Mouse (Mus musculus) stomach, embryonic 16.5 days (tissue): ENCODE measurements around the gene Rpl13a. TPM values are rescaled to one million over a fixed set of nuclear protein-coding genes. Genes with fewer than 3 reads are reported as not detected.
A peak's percentile ranks its signal among the peaks of the same experiment; 100 is the strongest.
"Not testable (repeated sequence)": the region's sequence is repeated elsewhere in the genome, so short reads cannot be mapped to it uniquely, and the experiment has no call there.

ENCODE experiments used
- ATAC-seq: fragments of 200-750 bp; cut with Nextera tagmentation; 2 replicates; pipeline ENCODE4 v1.8.0; 2017; ENCODE audit warnings: moderate number of reproducible peaks, moderate TSS enrichment; ENCODE audit not compliant: insufficient read depth, low FRiP score
- H3K27ac ChIP-seq: fragments of 300-500 bp; sonication (generic); 2 replicates; pipeline ENCODE4 v1.5.1; 2014; ENCODE audit warnings: low read length
- H3K27me3 ChIP-seq: fragments of 300-500 bp; sonication (generic); 2 replicates; pipeline ENCODE4 v1.6.1; 2014; ENCODE audit warnings: low read length, control low read depth, mixed read lengths; ENCODE audit not compliant: control insufficient read depth, insufficient read depth
- H3K36me3 ChIP-seq: fragments of 300-500 bp; sonication (generic); 2 replicates; pipeline ENCODE4 v1.6.1; 2014; ENCODE audit warnings: low read length; ENCODE audit not compliant: control insufficient read depth, insufficient read depth
- H3K4me1 ChIP-seq: fragments of 300-500 bp; sonication (generic); 2 replicates; pipeline ENCODE4 v1.6.1; 2014; ENCODE audit warnings: low read length, control low read depth, mixed read lengths; ENCODE audit not compliant: control insufficient read depth, insufficient read depth
- H3K4me2 ChIP-seq: fragments of 300-500 bp; sonication (generic); 2 replicates; pipeline ENCODE4 v1.6.1; 2014; ENCODE audit warnings: low read depth, low read length, mixed read lengths
- H3K4me3 ChIP-seq: fragments of 300-500 bp; sonication (generic); replicated peaks from 2 replicates; pipeline ENCODE4 v1.5.1; 2014; ENCODE audit warnings: mild to moderate bottlenecking, low read length
- H3K9ac ChIP-seq: fragments of 300-500 bp; sonication (generic); 2 replicates; pipeline ENCODE4 v1.6.1; 2014; ENCODE audit warnings: low read length
- H3K9me3 ChIP-seq: fragments of 300-500 bp; sonication (generic); replicated peaks from 2 replicates; pipeline ENCODE4 v1.6.1; 2016; ENCODE audit warnings: low read length, control low read depth; ENCODE audit not compliant: control insufficient read depth
- WGBS: fragments of 180-500 bp; shearing (Covaris S2); extraction: QIAGEN DNeasy Blood & Tissue Kit; methylation state at CpG from one replicate; pipeline ENCODE4 v1.1.7; 2014; 5-methylcytosine and 5-hydroxymethylcytosine counted together
- polyA plus RNA-seq: library from polyadenylated mRNA; unstranded; fragments of >200 nt; fragmentation: Nextera tagmentation; extraction: Ambion mirVana; gene quantifications from 2 replicates; pipeline ENCODE4 v1.2.1, GENCODE M21; 2015

Gene Rpl13a
- polyA plus RNA-seq, 1 experiment from 2014 or later = 1,332 TPM

GRCm38 (mm10) chr7:45133446-45134159 is 5.0 kb upstream of the Rpl13a start:
- 77% methylated on average over 8 of the region's 8 CpGs for WGBS
- H3K27ac ChIP-seq = no peak overlapping the region
- H3K9me3 ChIP-seq = peaks cover 4% of the 10 kb centered on the region; the same call in 1 of the 2 replicates
- no peak overlapping the region for H3K9ac ChIP-seq
- H3K4me1 ChIP-seq = peaks cover 14% of the 10 kb centered on the region
- ATAC-seq = no peak
- no peak overlapping the region for H3K4me3 ChIP-seq
- no peaks in the 10 kb centered on the region for H3K36me3 ChIP-seq
- no peaks in the 10 kb centered on the region for H3K27me3 ChIP-seq
- H3K4me2 ChIP-seq = no peak overlapping the region

DNA sequence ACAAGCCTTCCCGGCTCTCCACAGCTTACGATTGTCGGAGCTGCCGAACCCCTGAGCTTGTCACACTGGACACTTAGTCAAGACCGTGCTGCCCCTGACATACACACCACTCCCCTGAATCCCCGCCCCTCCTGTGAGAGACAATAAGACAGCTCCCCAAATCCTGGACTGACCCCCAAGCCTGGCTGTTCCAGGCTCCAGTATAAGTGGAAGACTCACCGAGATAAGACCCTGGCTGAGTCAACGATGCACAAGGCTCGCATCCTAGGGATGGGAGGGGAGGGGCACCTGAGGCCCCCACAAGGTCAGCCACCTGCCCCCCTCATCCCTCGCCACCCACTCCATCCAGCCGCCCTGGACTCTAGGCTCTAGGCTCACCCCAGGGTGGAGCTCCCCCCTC is 3.3 kb upstream of the Rpl13a start:
- 68% methylated on average over 11 of the region's 11 CpGs for WGBS
- Histone ChIP-seq H3K9ac (no peak overlapping the region), H3K4me1 (peaks cover 16% of the 10 kb centered on the region), H3K4me2 (no peak overlapping the region), H3K27ac (no peak overlapping the region), H3K27me3 (no peaks in the 10 kb centered on the region), H3K9me3 (peaks cover 4% of the 10 kb centered on the region; the same call in 1 of the 2 replicates), H3K36me3 (peaks cover 4% of the 10 kb centered on the region), H3K4me3 (no peak overlapping the region)
- no peak for ATAC-seq

DNA sequence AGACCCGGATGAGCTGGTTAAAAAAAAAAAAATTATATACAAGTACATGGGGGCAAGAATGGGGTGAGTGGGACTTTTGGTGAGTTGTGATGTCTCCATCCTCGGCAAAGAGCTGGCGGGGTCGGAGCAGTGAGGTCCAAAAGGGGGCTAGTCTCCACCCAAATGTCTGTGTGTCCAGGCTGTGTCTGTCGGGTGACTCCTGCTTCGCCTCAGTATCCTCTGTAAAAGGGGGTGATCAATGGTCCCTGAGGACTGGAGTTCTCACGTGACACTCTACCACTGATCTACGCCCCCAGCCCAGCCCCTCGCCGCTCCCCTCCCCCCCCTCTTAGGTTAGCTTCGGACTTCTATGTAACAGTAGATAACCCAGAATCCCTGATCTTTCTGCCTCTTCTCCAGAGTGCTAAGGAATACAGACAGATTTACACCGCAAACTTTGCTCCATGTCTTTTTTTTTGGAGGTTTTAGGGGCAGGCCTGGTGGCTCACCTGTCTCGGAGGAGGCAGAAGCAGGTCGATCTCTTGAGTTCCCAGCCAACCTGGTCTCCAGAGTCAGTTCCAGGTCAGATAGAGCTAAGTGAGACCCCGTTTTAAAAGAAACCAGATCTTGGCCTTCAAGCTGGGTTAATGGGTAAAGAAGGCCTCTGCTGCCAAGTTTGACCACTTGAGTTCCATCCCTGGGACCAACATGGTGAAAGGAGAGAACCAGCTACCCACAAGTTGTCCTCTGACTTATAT is 1.4 kb upstream of the Rpl13a start:
- peak overlapping the region; percentile 50 for H3K4me3 ChIP-seq
- H3K9ac ChIP-seq = peak overlapping the region; percentile 73
- 56% methylated on average over 15 of the region's 15 CpGs for WGBS
- peak overlapping the region; percentile 84 for H3K27ac ChIP-seq
- H3K36me3 ChIP-seq = peaks cover 15% of the 10 kb centered on the region
- no peaks in the 10 kb centered on the region for H3K27me3 ChIP-seq
- H3K4me2 ChIP-seq = peak overlapping the region; percentile 68
- ATAC-seq = no peak
- H3K4me1 ChIP-seq = peaks cover 23% of the 10 kb centered on the region
- H3K9me3 ChIP-seq = peaks cover 4% of the 10 kb centered on the region; the same call in 1 of the 2 replicates

- Histone ChIP-seq H3K4me2 (peak overlapping the region; percentile 68), H3K27me3 (no peaks in the 10 kb centered on the region), H3K9ac (peak overlapping the region; percentile 73), H3K36me3 (peaks cover 15% of the 10 kb centered on the region), H3K4me3 (peak overlapping the region; percentile 50), H3K27ac (peak overlapping the region; percentile 84), H3K9me3 (peaks cover 4% of the 10 kb centered on the region; the same call in 1 of the 2 replicates), H3K4me1 (peaks cover 24% of the 10 kb centered on the region)
- ATAC-seq = no peak
- WGBS = under 1% methylated on average over 17 of the region's 17 CpGs
Measured at GRCm38 (mm10) chr7:45129318-45129717, 757 bp upstream of the Rpl13a start.

- Histone ChIP-seq H3K4me2 (peak overlapping the region; percentile 69), H3K27ac (peak overlapping the region; percentile 84), H3K9me3 (no peaks in the 10 kb centered on the region), H3K36me3 (peaks cover 15% of the 10 kb centered on the region), H3K9ac (peak overlapping the region; percentile 99), H3K4me3 (peak overlapping the region; percentile 62), H3K27me3 (no peaks in the 10 kb centered on the region), H3K4me1 (peaks cover 29% of the 10 kb centered on the region)
- ATAC-seq = no peak
- 2% methylated on average over 6 of the region's 6 CpGs for WGBS
Measured at GRCm38 (mm10) chr7:45127700-45128224, 799 bp downstream of the Rpl13a start.

GRCm38 (mm10) chr7:45126844-45127699 is 1.5 kb downstream of the Rpl13a start:
- Histone ChIP-seq H3K4me1 (peaks cover 36% of the 10 kb centered on the region), H3K9ac (peak overlapping the region; percentile 99), H3K27ac (peak overlapping the region; percentile 84), H3K9me3 (no peaks in the 10 kb centered on the region), H3K36me3 (peaks cover 17% of the 10 kb centered on the region), H3K4me2 (peak overlapping the region; percentile 69), H3K27me3 (no peaks in the 10 kb centered on the region), H3K4me3 (peak overlapping the region; percentile 62)
- ATAC-seq = no peak
- WGBS = 32% methylated on average over 21 of the region's 21 CpGs

- Histone ChIP-seq H3K4me3 (peak overlapping the region; percentile 62), H3K9ac (peak overlapping the region; percentile 99), H3K27ac (peak overlapping the region; percentile 84), H3K4me2 (peak overlapping the region; percentile 69), H3K9me3 (no peaks in the 10 kb centered on the region), H3K4me1 (peaks cover 44% of the 10 kb centered on the region), H3K27me3 (no peaks in the 10 kb centered on the region), H3K36me3 (peaks cover 25% of the 10 kb centered on the region)
- no peak for ATAC-seq
- WGBS = 70% methylated on average over 17 of the region's 17 CpGs
Measured at GRCm38 (mm10) chr7:45126147-45126843, 2.3 kb downstream of the Rpl13a start.

- WGBS = 65% methylated on average over 5 of the region's 5 CpGs
- H3K4me2 ChIP-seq, H3K27me3 ChIP-seq, ATAC-seq, H3K9me3 ChIP-seq, H3K9ac ChIP-seq: not testable (repeated sequence)
- H3K4me3 ChIP-seq = 0 out of 2 replicates have a peak overlapping the region, but pooled peaks have one; percentile 1
- peaks cover 27% of the 10 kb centered on the region for H3K36me3 ChIP-seq
- H3K27ac ChIP-seq = peak overlapping the region; percentile 68
- H3K4me1 ChIP-seq = peaks cover 44% of the 10 kb centered on the region
Measured at GRCm38 (mm10) chr7:45125649-45126048, 2.9 kb downstream of the Rpl13a start.
